Comparison of ENCODE assay signal across 21 mouse cellular contexts in the genomic region with DNA sequence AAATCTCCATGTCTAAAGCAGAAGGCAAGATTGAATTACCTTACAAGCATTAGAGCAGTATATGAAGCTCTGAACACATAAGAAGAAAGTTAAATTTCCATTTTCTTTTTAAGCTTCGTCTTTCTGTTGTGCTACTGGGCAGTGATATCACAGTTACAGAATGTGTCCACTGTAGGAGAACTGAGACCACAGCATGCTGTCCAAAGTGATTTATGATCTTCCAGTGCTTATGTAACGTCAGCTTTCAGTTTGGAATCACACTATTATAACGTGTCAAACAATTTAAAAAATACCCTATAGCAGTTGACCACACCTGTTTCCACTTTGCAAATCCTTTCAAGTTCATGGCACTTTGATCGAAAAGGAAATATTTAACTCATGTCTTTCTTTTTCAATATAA.
DNase-seq lines count a peak whose midpoint lies in the region; ATAC-seq and TF ChIP-seq lines count a peak whose summit lies in the region.
"Had no signal": no experiment of that assay in that cellular context is flagged by ENCODE, and none has a peak within 500 bp of the region (broad histone marks: within the 10 kb centered on the region; RNA-seq: fewer than 3 reads in every experiment).

No protein-coding gene starts in this region.

- H3K4me2 ChIP-seq in limb, embryonic 11.5 days (ENCODE audit: low read depth, severe bottlenecking), result no peak overlapping the region
- H3K4me2 ChIP-seq: forebrain, embryonic 13.5 days; heart, embryonic 11.5 days; hindbrain, embryonic 12.5 days; hindbrain, embryonic 15.5 days had no signal

- no peaks in the 10 kb centered on the region for H3K27me3 ChIP-seq in limb, embryonic 11.5 days (ENCODE audit: control insufficient read depth, insufficient read depth, low read length)
- no peaks in the 10 kb centered on the region for H3K27me3 ChIP-seq in limb, embryonic 10.5 days (ENCODE audit: low read depth, poor library complexity, severe bottlenecking)
- H3K27me3 ChIP-seq: forebrain, embryonic 13.5 days; hindbrain, embryonic 12.5 days; hindbrain, embryonic 15.5 days had no signal

- ATAC-seq in limb, embryonic 11.5 days (ENCODE audit: insufficient number of reproducible peaks, low FRiP score, low TSS enrichment, low read depth), result peak; percentile 68; the same call in 1 of the 2 replicates
- ATAC-seq: activated CD4-positive, CD25-positive, alpha-beta regulatory T cell, adult 4 months; forebrain, embryonic 13.5 days; forebrain, embryonic 16.5 days had no signal

- no peaks in the 10 kb centered on the region for H3K9me3 ChIP-seq in limb, embryonic 11.5 days (ENCODE audit: control insufficient read depth, low read length)
- H3K9me3 ChIP-seq in limb, embryonic 10.5 days (replicated peaks), result no peaks in the 10 kb centered on the region
- H3K9me3 ChIP-seq: forebrain, embryonic 10.5 days; forebrain, embryonic 13.5 days; hindbrain, embryonic 12.5 days; hindbrain, embryonic 15.5 days had no signal

- TF ChIP-seq CTCF in layer of hippocampus, adult 2 months (conservative IDR thresholded peaks at IDR 0.05), result no peak

- no peak overlapping the region for H3K4me3 ChIP-seq in limb, embryonic 11.5 days (ENCODE audit: low read depth, low read length)
- H3K4me3 ChIP-seq in limb, embryonic 10.5 days, result no peak overlapping the region
- no peak overlapping the region for H3K4me3 ChIP-seq in layer of hippocampus, adult 2 months
- H3K4me3 ChIP-seq: forebrain, embryonic 10.5 days; forebrain, embryonic 13.5 days; gastrocnemius, adult 2 months; hindbrain, embryonic 12.5 days; hindbrain, embryonic 15.5 days had no signal

- H3K27ac ChIP-seq in limb, embryonic 11.5 days (replicated peaks; ENCODE audit: low read depth, low read length), result no peak overlapping the region
- H3K27ac ChIP-seq in limb, embryonic 10.5 days, result no peak overlapping the region
- no peak overlapping the region for H3K27ac ChIP-seq in layer of hippocampus, adult 2 months
- H3K27ac ChIP-seq: forebrain, embryonic 10.5 days; forebrain, embryonic 13.5 days; gastrocnemius, adult 2 months; hindbrain, embryonic 12.5 days; hindbrain, embryonic 15.5 days had no signal

- no peaks in the 10 kb centered on the region for H3K36me3 ChIP-seq in limb, embryonic 11.5 days (ENCODE audit: control insufficient read depth, insufficient read depth, low read length)
- H3K36me3 ChIP-seq in limb, embryonic 10.5 days, result no peaks in the 10 kb centered on the region
- H3K36me3 ChIP-seq: forebrain, embryonic 10.5 days; hindbrain, embryonic 12.5 days; hindbrain, embryonic 15.5 days had no signal

- H3K4me1 ChIP-seq in limb, embryonic 11.5 days (ENCODE audit: control insufficient read depth, insufficient read depth, low read length), result no peaks in the 10 kb centered on the region
- 0 out of 2 replicates have a peak, but pooled peaks cover 6% of the 10 kb centered on the region for H3K4me1 ChIP-seq in limb, embryonic 10.5 days
- H3K4me1 ChIP-seq: forebrain, embryonic 10.5 days; forebrain, embryonic 13.5 days; hindbrain, embryonic 12.5 days; hindbrain, embryonic 15.5 days had no signal

- 30% methylated on average over 4 of the region's 4 CpGs for WGBS in limb, embryonic 11.5 days
- 42% methylated on average over 4 of the region's 4 CpGs for WGBS in limb, embryonic 10.5 days

- H3K9ac ChIP-seq in limb, embryonic 11.5 days (ENCODE audit: low read length), result no peak overlapping the region
- H3K9ac ChIP-seq: forebrain, embryonic 13.5 days; hindbrain, embryonic 12.5 days; hindbrain, embryonic 15.5 days had no signal

- peak; percentile 14 for DNase-seq in embryo, embryonic 10 days (ENCODE audit: low spot score)
- DNase-seq in embryo, embryonic 9.5 days (ENCODE audit: extremely low spot score), result no peak
- DNase-seq in limb, embryonic 11.5 days (ENCODE audit: low spot score), result no peak
- DNase-seq in limb, embryonic 10.5 days (ENCODE audit: low spot score), result no peak
- DNase-seq in forelimb bud, embryonic 11.5 days (ENCODE audit: low read depth, low spot score), result peak; percentile 82
- DNase-seq in adipocyte (ENCODE audit: low spot score), result no peak
- no peak for DNase-seq in layer of hippocampus, adult 2 months (ENCODE audit: low spot score in 2 of 2)
- DNase-seq: adrenal gland, postnatal 10 days; adrenal gland, postnatal 36 days; cerebellum, adult 18-20 months; cerebellum, adult 9-10 months; cerebellum, postnatal 14 days; gastrocnemius, adult 2 months; gastrocnemius, postnatal 14 days had no signal

Comparison
In these comparisons a context has a peak if more than half of its experiments do, and no peak if none do; other contexts are left out.
1. DNase-seq: peak in embryo, embryonic 10 days (single experiment) and forelimb bud, embryonic 11.5 days (single experiment); none in embryo, embryonic 9.5 days (single experiment), limb, embryonic 11.5 days (single experiment), limb, embryonic 10.5 days (single experiment), adipocyte (single experiment) and layer of hippocampus, adult 2 months (0 of 2).